Mouse (Mus musculus) midbrain, embryonic 13.5 days (tissue): ENCODE measurements at regions not wholly inside any gene's neighbourhood (a gene's known extent, or its start where the extent isn't known, plus 50 kb on each side); places are given as distances from the start of the nearest gene placed in this dataset.

Experiments
- ATAC-seq: fragments of 200-750 bp; cut with Nextera tagmentation; 2 replicates; pipeline ENCODE4 v1.8.0; 2017; ENCODE audit warnings: mild to moderate bottlenecking, moderate TSS enrichment, moderate library complexity
- H3K27ac ChIP-seq: fragments of 300-500 bp; sonication (generic); 2 replicates; pipeline ENCODE4 v1.5.1; 2015; ENCODE audit warnings: inconsistent platforms, mild to moderate bottlenecking, moderate library complexity
- H3K27me3 ChIP-seq: fragments of 300-500 bp; sonication (generic); 2 replicates; pipeline ENCODE4 v1.6.1; 2015; ENCODE audit warnings: mild to moderate bottlenecking, inconsistent platforms
- H3K36me3 ChIP-seq: fragments of 300-500 bp; sonication (generic); 2 replicates; pipeline ENCODE4 v1.6.1; 2015; ENCODE audit warnings: mild to moderate bottlenecking, inconsistent platforms
- H3K4me1 ChIP-seq: fragments of 300-500 bp; sonication (generic); replicated peaks from 2 replicates; pipeline ENCODE4 v1.6.1; 2015; ENCODE audit warnings: inconsistent platforms
- H3K4me2 ChIP-seq: fragments of 300-500 bp; sonication (generic); replicated peaks from 2 replicates; pipeline ENCODE4 v1.6.1; 2015; ENCODE audit warnings: moderate library complexity, mild to moderate bottlenecking, inconsistent platforms
- H3K4me3 ChIP-seq: fragments of 300-500 bp; sonication (generic); replicated peaks from 2 replicates; pipeline ENCODE4 v1.5.1; 2015; ENCODE audit warnings: mild to moderate bottlenecking, inconsistent platforms
- H3K9ac ChIP-seq: fragments of 300-500 bp; sonication (generic); replicated peaks from 2 replicates; pipeline ENCODE4 v1.6.1; 2015; ENCODE audit warnings: mild to moderate bottlenecking, inconsistent platforms
- H3K9me3 ChIP-seq: fragments of 300-500 bp; sonication (generic); 2 replicates; pipeline ENCODE4 v1.6.1; 2016; ENCODE audit warnings: mild to moderate bottlenecking, inconsistent platforms
- WGBS: fragments of 180-500 bp; shearing (Covaris S2); methylation state at CpG from one replicate; pipeline ENCODE4 v1.1.7; 2015; 5-methylcytosine and 5-hydroxymethylcytosine counted together

DNA sequence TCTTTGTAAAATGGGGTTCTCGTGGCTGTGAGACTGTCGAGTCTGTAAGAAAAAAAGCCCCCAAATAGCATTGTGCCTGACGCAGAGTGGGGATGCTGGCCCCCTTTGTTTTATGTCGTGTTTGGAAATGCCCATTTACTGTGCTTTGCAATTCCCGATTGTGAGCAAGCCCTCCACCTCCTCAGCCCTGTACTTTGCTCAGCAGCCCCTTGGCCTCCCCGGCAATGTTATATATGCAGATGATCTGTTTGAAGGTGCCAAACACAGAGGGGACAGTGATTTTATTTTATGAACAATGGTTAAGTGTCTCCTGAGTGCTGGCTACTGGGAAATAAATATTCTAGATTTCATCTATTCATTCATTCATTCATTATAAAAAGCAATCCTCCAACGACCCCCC lies 477.6 kb downstream of the Prss52 start:
- ATAC-seq = no peak
- WGBS = 7% methylated on average over 7 of the region's 7 CpGs
- H3K4me1 ChIP-seq = peaks cover 71% of the 10 kb centered on the region
- no peaks in the 10 kb centered on the region for H3K27me3 ChIP-seq
- H3K9me3 ChIP-seq = no peaks in the 10 kb centered on the region
- peak overlapping the region; percentile 100 for H3K27ac ChIP-seq
- H3K36me3 ChIP-seq = no peaks in the 10 kb centered on the region
- peak overlapping the region; percentile 28; the same call in 1 of the 2 replicates for H3K4me2 ChIP-seq
- peak overlapping the region; percentile 63 for H3K9ac ChIP-seq
- no peak overlapping the region for H3K4me3 ChIP-seq

DNA sequence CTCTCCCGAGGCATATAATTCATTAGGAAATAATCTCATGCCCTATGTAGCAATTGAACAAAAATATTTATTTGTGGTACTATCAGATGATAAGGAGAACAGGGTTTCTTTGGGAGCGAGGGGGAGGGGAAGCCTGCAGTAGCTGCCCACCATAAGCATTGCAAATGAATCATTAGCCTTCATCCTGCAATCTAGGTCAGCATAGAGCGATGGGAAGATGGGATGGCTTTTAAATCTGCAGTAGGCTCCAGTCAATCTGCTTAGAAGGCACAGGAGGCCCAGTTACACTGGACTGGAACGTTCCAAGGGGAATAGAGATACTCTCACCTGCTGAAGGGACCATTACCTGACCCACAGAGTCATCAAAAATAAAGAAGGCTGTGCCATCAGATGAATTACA lies 478.7 kb downstream of the Prss52 start:
- peak overlapping the region; percentile 100 for H3K27ac ChIP-seq

DNA sequence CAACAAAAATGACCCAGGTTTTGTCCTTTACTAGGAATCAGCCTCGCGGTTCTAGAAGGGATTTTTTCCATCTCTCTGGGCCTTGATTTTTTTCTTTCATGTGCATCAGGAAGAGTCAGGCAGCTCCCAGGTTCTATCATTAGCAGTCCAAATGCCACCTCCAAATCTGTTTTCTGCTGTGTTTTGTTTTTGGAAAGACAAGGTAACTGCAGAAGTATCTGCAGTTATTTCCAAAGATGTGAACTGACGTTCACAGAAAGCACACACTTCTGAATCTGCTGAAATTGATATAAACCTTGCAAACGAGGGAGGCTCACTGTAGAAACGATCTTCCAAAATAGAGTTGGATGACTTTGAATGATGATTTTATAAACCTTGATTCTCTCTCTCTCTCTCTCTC lies 480.1 kb downstream of the Prss52 start:
- Histone ChIP-seq H3K27me3 (no peaks in the 10 kb centered on the region), H3K36me3 (no peaks in the 10 kb centered on the region), H3K4me3 (no peak overlapping the region), H3K4me1 (peaks cover 69% of the 10 kb centered on the region), H3K4me2 (no peak overlapping the region), H3K27ac (peak overlapping the region; percentile 100), H3K9ac (no peak overlapping the region), H3K9me3 (no peaks in the 10 kb centered on the region)
- 55% methylated on average over 5 of the region's 5 CpGs for WGBS
- ATAC-seq = no peak

More for the DNA sequence above, 478.7 kb downstream of the Prss52 start:
- peak overlapping the region; percentile 46 for H3K9ac ChIP-seq
- H3K9me3 ChIP-seq = no peaks in the 10 kb centered on the region
- no peak overlapping the region for H3K4me3 ChIP-seq
- H3K4me2 ChIP-seq = peak overlapping the region; percentile 19; the same call in 1 of the 2 replicates
- no peaks in the 10 kb centered on the region for H3K27me3 ChIP-seq
- H3K4me1 ChIP-seq = peaks cover 69% of the 10 kb centered on the region
- ATAC-seq = no peak
- WGBS = 26% methylated on average over 4 of the region's 4 CpGs
- no peaks in the 10 kb centered on the region for H3K36me3 ChIP-seq

DNA sequence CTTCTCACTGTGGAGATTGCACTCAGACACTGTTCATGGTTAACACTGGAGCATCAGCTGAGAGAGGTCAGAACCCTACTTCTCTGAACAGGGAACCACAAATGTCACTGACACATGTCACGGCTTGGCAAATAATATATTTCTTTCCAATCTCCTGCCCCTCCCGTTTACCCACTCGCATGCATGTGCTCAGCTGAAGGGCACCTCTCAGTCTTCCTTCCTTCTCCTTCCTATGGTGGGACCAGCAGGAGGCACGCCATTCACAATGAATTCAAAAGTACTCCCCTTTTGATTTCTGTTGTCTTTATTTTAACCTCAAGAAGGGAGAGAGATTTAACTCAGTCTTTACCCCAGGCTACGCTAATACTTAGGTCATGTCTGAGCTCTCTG lies 481.0 kb downstream of the Prss52 start:
- Histone ChIP-seq H3K36me3 (peaks cover 4% of the 10 kb centered on the region; the same call in 1 of the 2 replicates), H3K27ac (peak overlapping the region; percentile 100), H3K9ac (peak overlapping the region; percentile 100), H3K4me1 (peaks cover 63% of the 10 kb centered on the region), H3K27me3 (no peaks in the 10 kb centered on the region), H3K4me3 (peak overlapping the region; percentile 91; the same call in 1 of the 2 replicates), H3K4me2 (peak overlapping the region; percentile 98), H3K9me3 (no peaks in the 10 kb centered on the region)
- WGBS = 10% methylated on average over 5 of the region's 5 CpGs
- ATAC-seq = no peak

DNA sequence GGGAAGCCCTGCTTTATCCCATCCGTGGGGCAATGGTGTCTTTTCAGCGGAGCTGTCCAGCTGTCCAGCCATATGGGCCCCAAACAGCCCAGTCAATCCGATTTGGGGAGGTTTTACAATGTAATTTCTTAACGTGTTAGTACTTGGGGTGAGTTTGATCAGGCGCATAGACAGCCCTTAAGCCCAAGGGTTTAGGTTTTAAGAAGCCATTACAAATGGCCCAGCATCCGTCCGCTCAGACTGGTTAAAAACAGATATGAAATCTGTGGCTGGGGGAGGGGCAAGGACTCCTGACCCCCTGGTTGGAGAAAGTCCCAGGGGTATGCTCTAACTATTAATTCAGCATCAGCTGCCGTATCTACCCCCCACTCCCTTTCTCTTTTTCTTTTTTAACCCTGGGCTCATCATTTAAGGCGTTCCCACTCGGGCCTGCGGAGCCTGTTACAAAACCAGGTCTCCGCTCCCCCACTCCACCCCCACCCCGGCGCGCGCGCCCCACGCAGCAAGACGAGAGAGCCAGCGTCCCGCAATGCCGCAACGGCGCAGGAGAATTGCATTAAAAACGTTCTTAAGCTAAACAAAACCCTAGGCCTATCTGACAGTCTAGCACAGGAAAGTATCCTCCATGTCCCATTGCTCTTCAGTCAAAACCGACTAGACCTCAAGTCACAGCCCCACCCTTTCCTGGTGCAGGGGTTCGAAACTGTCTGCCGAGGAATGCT lies 481.5 kb downstream of the Prss52 start:
- Histone ChIP-seq H3K9ac (peak overlapping the region; percentile 100), H3K4me2 (peak overlapping the region; percentile 98), H3K27ac (peak overlapping the region; percentile 100), H3K9me3 (no peaks in the 10 kb centered on the region), H3K36me3 (peaks cover 7% of the 10 kb centered on the region), H3K4me1 (peaks cover 57% of the 10 kb centered on the region), H3K27me3 (no peaks in the 10 kb centered on the region), H3K4me3 (peak overlapping the region; percentile 91)
- no peak for ATAC-seq
- WGBS = 2% methylated on average over 28 of the region's 28 CpGs

DNA sequence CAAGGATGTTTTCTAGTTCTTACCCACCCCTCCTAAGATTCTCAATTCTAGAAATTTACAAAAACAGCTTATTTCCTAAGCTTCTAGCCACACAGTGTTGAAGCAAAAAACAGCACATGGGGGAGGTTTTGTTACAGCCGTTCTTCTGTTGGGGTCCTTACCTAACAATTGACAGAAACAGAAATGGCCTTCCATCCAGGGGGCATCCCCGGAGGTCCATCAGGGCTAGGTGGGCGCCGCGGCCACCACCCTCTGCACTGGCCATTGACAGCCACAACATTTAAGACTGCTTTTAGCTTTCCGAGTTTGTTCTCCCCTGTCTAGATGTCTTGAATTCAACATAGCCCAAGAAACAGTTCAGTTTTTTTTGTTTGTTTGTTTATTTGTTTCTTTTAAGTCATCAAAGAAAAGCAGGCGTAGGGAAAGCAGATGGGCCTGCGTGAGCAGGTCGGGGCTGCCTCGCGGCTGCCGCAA lies 482.3 kb downstream of the Prss52 start:
- Histone ChIP-seq H3K36me3 (peaks cover 15% of the 10 kb centered on the region), H3K9me3 (no peaks in the 10 kb centered on the region), H3K9ac (peak overlapping the region; percentile 100), H3K4me1 (peaks cover 53% of the 10 kb centered on the region), H3K27ac (peak overlapping the region; percentile 100), H3K4me2 (peak overlapping the region; percentile 98), H3K27me3 (no peaks in the 10 kb centered on the region), H3K4me3 (peak overlapping the region; percentile 91)
- 2% methylated on average over 12 of the region's 12 CpGs for WGBS
- no peak for ATAC-seq

DNA sequence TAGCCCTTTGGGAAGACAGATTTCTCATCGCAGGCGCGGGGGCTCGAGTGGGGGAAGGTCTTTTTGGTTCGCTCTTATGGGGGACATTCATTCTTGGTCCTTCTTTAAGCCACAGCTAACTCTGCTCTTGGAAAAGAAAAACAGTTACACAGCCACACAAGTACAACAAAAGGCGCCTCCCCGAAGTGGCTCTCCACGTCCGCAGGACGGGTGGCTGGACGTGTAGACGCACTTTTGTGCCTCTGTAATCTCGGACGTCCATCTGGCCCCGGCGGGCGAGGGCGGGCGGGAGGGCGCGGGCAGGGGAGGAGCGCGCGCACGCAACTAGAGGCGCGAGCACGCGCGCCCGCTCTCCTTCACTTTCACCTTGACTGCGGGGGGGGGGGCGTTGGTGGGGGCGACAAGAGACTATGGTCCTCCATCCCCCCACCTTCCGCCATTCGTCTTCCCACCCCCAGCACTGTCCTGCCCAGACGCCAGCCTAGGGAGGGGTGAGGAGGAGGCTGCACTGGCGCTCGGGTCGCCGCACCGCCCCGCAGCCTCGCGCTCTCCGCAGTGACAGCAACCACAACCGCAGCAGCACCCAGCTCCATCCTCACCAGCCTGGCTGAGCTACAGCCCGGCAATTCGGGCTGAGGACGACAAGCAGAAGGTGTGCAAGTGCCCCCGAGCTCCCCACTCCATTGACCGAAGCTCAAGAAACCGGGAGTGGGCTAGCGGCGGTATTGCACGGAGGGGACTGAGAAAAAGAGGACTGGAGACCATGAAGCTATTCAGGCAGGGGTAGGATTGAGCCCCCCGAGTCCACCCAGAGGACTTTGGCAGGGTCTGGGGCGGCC lies 483.0 kb downstream of the Prss52 start:
- WGBS = under 1% methylated on average over 57 of the region's 58 CpGs
- Histone ChIP-seq H3K27me3 (no peaks in the 10 kb centered on the region), H3K36me3 (peaks cover 21% of the 10 kb centered on the region), H3K27ac (peak overlapping the region; percentile 100), H3K4me3 (peak overlapping the region; percentile 91), H3K9me3 (no peaks in the 10 kb centered on the region), H3K9ac (peak overlapping the region; percentile 100), H3K4me2 (peak overlapping the region; percentile 98), H3K4me1 (peaks cover 54% of the 10 kb centered on the region)
- ATAC-seq = peak; percentile 67

DNA sequence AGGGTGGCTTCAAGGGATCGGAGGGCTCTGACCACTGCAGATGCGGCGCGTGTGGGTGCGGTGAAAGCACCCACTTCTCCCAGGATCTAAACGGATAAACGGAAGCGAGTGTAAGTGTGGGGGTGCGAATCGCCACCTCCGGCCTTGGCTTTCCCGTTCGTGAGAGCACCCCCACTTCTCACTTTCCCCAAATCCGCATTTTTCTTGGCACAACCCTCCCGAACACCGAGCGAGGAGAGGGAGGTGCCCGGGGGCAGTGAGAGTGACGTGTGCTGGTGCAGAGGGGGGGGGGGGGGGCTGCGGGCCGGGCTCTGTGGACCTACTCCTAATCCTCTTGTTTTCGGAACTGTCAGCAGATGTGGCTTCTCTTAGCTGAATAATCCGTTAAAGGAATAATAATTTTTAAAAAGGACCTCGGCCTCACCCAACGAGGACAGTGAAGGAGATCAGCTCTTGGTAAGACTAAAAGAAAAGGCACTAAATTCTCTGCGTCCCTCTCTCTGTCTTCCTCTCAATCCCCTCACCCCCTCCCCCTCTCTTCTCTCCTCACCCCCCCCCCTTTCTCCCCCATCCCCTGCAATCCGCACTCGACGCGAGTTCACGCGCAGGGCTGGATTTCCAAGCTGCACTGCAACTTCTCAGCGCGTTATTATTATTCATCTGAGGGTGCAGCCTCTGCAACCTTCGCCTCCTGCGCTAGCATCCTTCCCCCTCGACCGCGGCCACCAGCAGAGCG lies 483.8 kb downstream of the Prss52 start:
- H3K9me3 ChIP-seq = no peaks in the 10 kb centered on the region
- H3K9ac ChIP-seq = peak overlapping the region; percentile 100
- peaks cover 27% of the 10 kb centered on the region for H3K36me3 ChIP-seq
- H3K4me2 ChIP-seq = peak overlapping the region; percentile 98
- under 1% methylated on average over 40 of the region's 40 CpGs for WGBS
- H3K27me3 ChIP-seq = no peaks in the 10 kb centered on the region
- H3K27ac ChIP-seq = peak overlapping the region; percentile 100
- peak overlapping the region; percentile 91 for H3K4me3 ChIP-seq
- peak; percentile 66 for ATAC-seq
- peaks cover 54% of the 10 kb centered on the region for H3K4me1 ChIP-seq

DNA sequence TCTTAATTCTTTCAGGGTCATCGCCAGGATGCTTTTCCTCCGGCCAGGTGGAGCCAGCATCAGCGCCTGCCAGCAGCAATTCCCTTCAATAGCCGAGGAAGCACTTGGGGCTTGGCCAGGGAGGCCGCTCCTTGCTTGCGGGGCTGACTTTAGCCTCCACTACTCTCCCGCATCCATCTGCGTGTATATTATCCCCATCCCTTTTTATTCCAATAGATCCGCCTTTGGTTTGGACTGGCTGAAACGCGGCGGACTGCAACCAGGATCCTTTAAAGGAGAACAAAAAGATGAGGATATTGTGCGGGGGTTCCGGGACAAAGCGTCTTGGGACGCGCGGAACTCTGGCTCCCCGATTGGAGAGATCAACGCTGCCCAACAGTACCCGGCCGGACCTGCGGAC lies 484.5 kb downstream of the Prss52 start:
- Histone ChIP-seq H3K9me3 (no peaks in the 10 kb centered on the region), H3K4me2 (peak overlapping the region; percentile 98), H3K4me3 (peak overlapping the region; percentile 91), H3K36me3 (peaks cover 29% of the 10 kb centered on the region), H3K27me3 (no peaks in the 10 kb centered on the region), H3K4me1 (peaks cover 54% of the 10 kb centered on the region), H3K9ac (peak overlapping the region; percentile 100), H3K27ac (peak overlapping the region; percentile 100)
- WGBS = under 1% methylated on average over 23 of the region's 23 CpGs
- ATAC-seq = no peak

DNA sequence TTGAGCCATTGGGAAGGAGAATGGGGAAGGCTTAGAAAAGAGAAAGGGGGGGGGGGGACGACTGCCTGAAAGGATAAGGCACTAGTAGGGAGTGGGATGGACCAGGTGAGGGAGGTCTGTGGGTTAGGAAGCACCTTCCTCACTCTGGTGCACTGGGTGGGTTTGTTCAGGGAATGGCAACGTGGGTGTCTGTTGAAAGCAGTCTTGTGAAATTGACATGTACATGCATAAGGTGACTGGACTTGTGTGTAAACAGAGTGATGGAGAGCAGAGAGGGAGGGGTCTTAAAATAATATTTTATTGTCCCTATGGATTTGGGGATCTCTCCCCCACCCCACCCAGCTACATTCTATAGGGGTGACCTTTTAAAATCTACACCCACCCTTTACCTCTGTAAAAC lies 485.0 kb downstream of the Prss52 start:
- no peak for ATAC-seq
- Histone ChIP-seq H3K36me3 (peaks cover 29% of the 10 kb centered on the region), H3K9ac (peak overlapping the region; percentile 100), H3K27ac (peak overlapping the region; percentile 100), H3K27me3 (no peaks in the 10 kb centered on the region), H3K4me3 (peak overlapping the region; percentile 91), H3K4me1 (peaks cover 55% of the 10 kb centered on the region), H3K4me2 (peak overlapping the region; percentile 98), H3K9me3 (no peaks in the 10 kb centered on the region)
- WGBS = 0% methylated on average over 2 of the region's 2 CpGs

DNA sequence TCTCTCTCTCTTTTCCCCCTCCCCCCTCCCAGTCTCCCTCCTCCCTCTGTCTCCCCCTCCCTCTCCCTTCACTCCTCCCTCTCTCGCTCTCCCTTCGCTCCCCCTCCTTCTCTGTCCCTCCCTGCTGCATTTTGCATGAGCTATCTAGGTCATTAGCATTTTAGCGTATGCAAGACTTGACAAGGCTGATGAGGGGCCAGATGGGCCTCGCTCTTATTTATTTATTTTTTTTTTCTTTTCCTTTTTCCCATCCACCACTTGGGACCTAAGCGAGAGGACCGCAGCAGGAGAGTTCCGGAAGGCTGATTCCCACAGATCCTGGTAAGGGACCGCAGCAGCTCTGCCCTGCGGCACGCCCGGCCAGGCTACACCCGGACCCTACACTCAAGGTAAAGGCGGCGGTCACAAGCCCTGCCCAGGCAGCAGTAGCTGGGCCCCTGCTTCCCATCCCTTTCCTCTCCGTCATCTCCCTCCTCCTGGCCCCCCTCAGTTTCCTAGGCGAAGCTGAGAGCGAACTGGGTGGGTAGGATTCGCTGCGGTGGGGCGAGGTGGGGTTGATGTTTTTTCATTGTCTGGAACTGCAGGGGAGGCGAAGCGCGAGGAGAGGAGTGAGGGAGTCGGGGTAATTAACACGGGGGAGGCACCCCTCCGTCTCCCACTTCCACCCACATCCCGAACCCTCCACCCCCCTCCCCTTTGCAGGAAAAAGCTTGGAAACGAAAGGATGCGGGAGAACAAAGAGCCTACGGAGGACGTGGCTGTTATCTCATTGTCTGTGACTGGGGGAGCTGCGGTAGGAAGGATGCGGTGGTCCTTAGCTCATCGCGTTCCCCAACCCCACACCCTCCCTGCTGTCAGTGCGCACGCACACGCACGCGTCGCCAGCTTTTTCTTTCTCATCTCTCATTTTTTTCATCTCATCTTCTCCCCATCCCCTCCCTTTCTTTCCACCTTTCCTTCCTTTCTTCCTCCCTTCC lies 485.8 kb downstream of the Prss52 start:
- peaks cover 57% of the 10 kb centered on the region for H3K4me1 ChIP-seq
- WGBS = under 1% methylated on average over 40 of the region's 41 CpGs
- H3K9me3 ChIP-seq = no peaks in the 10 kb centered on the region
- H3K27me3 ChIP-seq = no peaks in the 10 kb centered on the region
- ATAC-seq = peak; percentile 37
- peaks cover 29% of the 10 kb centered on the region for H3K36me3 ChIP-seq
- peak overlapping the region; percentile 100 for H3K27ac ChIP-seq
- peak overlapping the region; percentile 98 for H3K4me2 ChIP-seq
- H3K4me3 ChIP-seq = peak overlapping the region; percentile 91
- H3K9ac ChIP-seq = peak overlapping the region; percentile 100
